In genomic region chr7:27259771-27260170, GRCm38 (mm10) we compare ENCODE assay signal across 8 mouse cellular contexts. TPM values are rescaled to one million over a fixed set of nuclear protein-coding genes. Genes with fewer than 3 reads are reported as not detected.
DNase-seq lines count a peak whose midpoint lies in the region; ATAC-seq and TF ChIP-seq lines count a peak whose summit lies in the region.

No protein-coding gene starts in this region.

- H3K9me3 ChIP-seq in forebrain, embryonic 15.5 days: no peaks in the 10 kb centered on the region
- no peaks in the 10 kb centered on the region for H3K9me3 ChIP-seq in midbrain, embryonic 10.5 days (replicated peaks)

- H3K27me3 ChIP-seq in forebrain, embryonic 15.5 days: no peaks in the 10 kb centered on the region
- peaks cover 11% of the 10 kb centered on the region for H3K27me3 ChIP-seq in midbrain, embryonic 10.5 days (ENCODE audit: low read depth, poor library complexity, severe bottlenecking)

- WGBS in forebrain, embryonic 15.5 days: 17% methylated on average over 5 of the region's 5 CpGs
- WGBS in midbrain, embryonic 10.5 days: 50% methylated on average over 5 of the region's 5 CpGs

- H3K9ac ChIP-seq in forebrain, embryonic 15.5 days (replicated peaks): peak overlapping the region; percentile 94

- intact Hi-C loops in left cerebral cortex, adult 2 months (cut with DNase I): no loop called here
- intact Hi-C loops in left cerebral cortex, postnatal 36 days (cut with DNase I): loop anchor here (5.0 kb wide), 1 partner anchor 32 kb away; the partner anchor contains the start of gene Itpkc

- peak overlapping the region; percentile 87 for H3K4me3 ChIP-seq in left cerebral cortex, adult 2 months
- peak overlapping the region; percentile 82 for H3K4me3 ChIP-seq in forebrain, embryonic 15.5 days
- peak overlapping the region; percentile 92 for H3K4me3 ChIP-seq in midbrain, embryonic 10.5 days

- H3K27ac ChIP-seq in left cerebral cortex, adult 2 months: peak overlapping the region; percentile 88
- peak overlapping the region; percentile 95 for H3K27ac ChIP-seq in forebrain, embryonic 15.5 days (replicated peaks)
- H3K27ac ChIP-seq in midbrain, embryonic 10.5 days (replicated peaks): peak overlapping the region; percentile 94

- peaks cover 49% of the 10 kb centered on the region for H3K4me1 ChIP-seq in forebrain, embryonic 15.5 days
- peaks cover 59% of the 10 kb centered on the region for H3K4me1 ChIP-seq in midbrain, embryonic 10.5 days

- no peak for DNase-seq in left cerebral cortex, adult 2 months (ENCODE audit: extremely low spot score in 1 of 2, low spot score in 2 of 2)
- no peak for DNase-seq in left cerebral cortex, postnatal 36 days (ENCODE audit: low spot score in 2 of 2)
- DNase-seq in adipocyte (ENCODE audit: low spot score): peak; percentile 21
- peak; percentile 41 for DNase-seq in midbrain, embryonic 10.5 days (ENCODE audit: low spot score)
- no peak for DNase-seq in spleen, adult 12 weeks (ENCODE audit: low spot score)
- DNase-seq in spleen, postnatal 36 days (ENCODE audit: low spot score in 2 of 2): no peak
- no peak for DNase-seq in layer of hippocampus, adult 11-12 months (ENCODE audit: low spot score)

- peak overlapping the region; percentile 77 for H3K4me2 ChIP-seq in forebrain, embryonic 15.5 days (replicated peaks)

- no peak for ATAC-seq in forebrain, embryonic 15.5 days (replicated peaks)

- TF ChIP-seq CTCF in left cerebral cortex, adult 2 months (IDR thresholded peaks at IDR 0.05): no peak

- H3K36me3 ChIP-seq in forebrain, embryonic 15.5 days: peaks cover 29% of the 10 kb centered on the region
- peaks cover 30% of the 10 kb centered on the region for H3K36me3 ChIP-seq in midbrain, embryonic 10.5 days

RNA-seq across cellular contexts. Expression of gene Numbl, which starts 1.5 kb away (rescaled TPM):
- 100 to 1,000 TPM; 117 to 135 TPM for total RNA-seq in left cerebral cortex, adult 2 months (2021)
- total RNA-seq in left cerebral cortex, postnatal 36 days (2021): 100 to 1,000 TPM; 107 to 127 TPM
- 47.2 and 49.0 TPM in 2 replicates for polyA plus RNA-seq in forebrain, embryonic 15.5 days (2015; fragmentation: Nextera tagmentation; extraction: Ambion mirVana)
- polyA plus RNA-seq in midbrain, embryonic 10.5 days (2016; fragmentation: Nextera tagmentation; extraction: Ambion mirVana): 21.0 and 25.7 TPM in 2 replicates

RNA-seq across cellular contexts. Expression of gene Coq8b, which starts 26.9 kb away (rescaled TPM):
- total RNA-seq in left cerebral cortex, adult 2 months (2021): 10 to 100 TPM; 35.4 to 36.2 TPM
- total RNA-seq in left cerebral cortex, postnatal 36 days (2021): 10 to 100 TPM; 33.2 to 41.9 TPM
- 26.1 and 27.8 TPM in 2 replicates for polyA plus RNA-seq in forebrain, embryonic 15.5 days (2015; fragmentation: Nextera tagmentation; extraction: Ambion mirVana)
- polyA plus RNA-seq in midbrain, embryonic 10.5 days (2016; fragmentation: Nextera tagmentation; extraction: Ambion mirVana): 23.1 and 24.1 TPM in 2 replicates

RNA-seq across cellular contexts. Expression of gene Itpkc, which starts 31.3 kb away (rescaled TPM):
- 10 to 100 TPM; 11.7 to 12.6 TPM for total RNA-seq in left cerebral cortex, adult 2 months (2021)
- 1 to 10 TPM; 8.0 TPM for total RNA-seq in left cerebral cortex, postnatal 36 days (2021)
- 6.8 and 7.1 TPM in 2 replicates for polyA plus RNA-seq in forebrain, embryonic 15.5 days (2015; fragmentation: Nextera tagmentation; extraction: Ambion mirVana)
- 5.3 and 5.9 TPM in 2 replicates for polyA plus RNA-seq in midbrain, embryonic 10.5 days (2016; fragmentation: Nextera tagmentation; extraction: Ambion mirVana)

Comparison
In these comparisons a context has a peak if more than half of its experiments do, and no peak if none do; other contexts are left out.
1. DNase-seq: peak in adipocyte (single experiment) and midbrain, embryonic 10.5 days (single experiment); none in left cerebral cortex, adult 2 months (0 of 2), left cerebral cortex, postnatal 36 days (0 of 2), spleen, adult 12 weeks (single experiment), spleen, postnatal 36 days (0 of 2) and layer of hippocampus, adult 11-12 months (single experiment).
2. Peak in every context shown above with its lines, with median percentiles within 50 percentile points of each other: H3K27ac ChIP-seq and H3K4me3 ChIP-seq.